Mouse (Mus musculus) hindbrain, embryonic 16.5 days (tissue): ENCODE measurements around the gene Chdh. TPM values are rescaled to one million over a fixed set of nuclear protein-coding genes. Genes with fewer than 3 reads are reported as not detected.
A peak's percentile ranks its signal among the peaks of the same experiment; 100 is the strongest.

Source experiments
- ATAC-seq: fragments of 200-750 bp; cut with Nextera tagmentation; 2 replicates; pipeline ENCODE4 v1.8.0; 2017; ENCODE audit warnings: moderate TSS enrichment, moderate library complexity
- H3K27ac ChIP-seq: fragments of 300-500 bp; sonication (generic); 2 replicates; pipeline ENCODE4 v1.5.1; 2014; ENCODE audit warnings: low read depth, mild to moderate bottlenecking, control low read depth, low read length, moderate library complexity
- H3K27me3 ChIP-seq: fragments of 300-500 bp; sonication (generic); replicated peaks from 2 replicates; pipeline ENCODE4 v1.6.1; 2014; ENCODE audit warnings: low read length; ENCODE audit not compliant: control insufficient read depth, insufficient read depth
- H3K36me3 ChIP-seq: fragments of 300-500 bp; sonication (generic); 2 replicates; pipeline ENCODE4 v1.6.1; 2014; ENCODE audit warnings: mild to moderate bottlenecking, low read length, moderate library complexity, mixed read lengths; ENCODE audit not compliant: control insufficient read depth, insufficient read depth
- H3K4me1 ChIP-seq: fragments of 300-500 bp; sonication (generic); 2 replicates; pipeline ENCODE4 v1.6.1; 2014; ENCODE audit warnings: low read depth, low read length; ENCODE audit not compliant: control insufficient read depth, insufficient read depth
- H3K4me2 ChIP-seq: fragments of 300-500 bp; sonication (generic); 2 replicates; pipeline ENCODE4 v1.6.1; 2014; ENCODE audit warnings: mild to moderate bottlenecking, low read length, control low read depth, moderate library complexity
- H3K4me3 ChIP-seq: fragments of 300-500 bp; sonication (generic); 2 replicates; pipeline ENCODE4 v1.5.1; 2014; ENCODE audit warnings: mild to moderate bottlenecking, low read length, control low read depth, moderate library complexity
- H3K9ac ChIP-seq: fragments of 300-500 bp; sonication (generic); 2 replicates; pipeline ENCODE4 v1.6.1; 2014; ENCODE audit warnings: low read depth, mild to moderate bottlenecking, control low read depth, low read length, moderate library complexity
- H3K9me3 ChIP-seq: fragments of 300-500 bp; sonication (generic); 2 replicates; pipeline ENCODE4 v1.6.1; 2014; ENCODE audit warnings: mild to moderate bottlenecking, low read length, moderate library complexity; ENCODE audit not compliant: control insufficient read depth
- WGBS: fragments of 180-500 bp; shearing (Covaris S2); extraction: QIAGEN DNeasy Blood & Tissue Kit; methylation state at CpG from one replicate; pipeline ENCODE4 v1.1.7; 2014; 5-methylcytosine and 5-hydroxymethylcytosine counted together
- polyA plus RNA-seq: library from polyadenylated mRNA; unstranded; fragments of >200 nt; fragmentation: Nextera tagmentation; extraction: Ambion mirVana; gene quantifications from 2 replicates; pipeline ENCODE4 v1.2.1, GENCODE M21; 2015

Gene Chdh
- polyA plus RNA-seq, 1 experiment from 2014 or later: 0.51 TPM

DNA sequence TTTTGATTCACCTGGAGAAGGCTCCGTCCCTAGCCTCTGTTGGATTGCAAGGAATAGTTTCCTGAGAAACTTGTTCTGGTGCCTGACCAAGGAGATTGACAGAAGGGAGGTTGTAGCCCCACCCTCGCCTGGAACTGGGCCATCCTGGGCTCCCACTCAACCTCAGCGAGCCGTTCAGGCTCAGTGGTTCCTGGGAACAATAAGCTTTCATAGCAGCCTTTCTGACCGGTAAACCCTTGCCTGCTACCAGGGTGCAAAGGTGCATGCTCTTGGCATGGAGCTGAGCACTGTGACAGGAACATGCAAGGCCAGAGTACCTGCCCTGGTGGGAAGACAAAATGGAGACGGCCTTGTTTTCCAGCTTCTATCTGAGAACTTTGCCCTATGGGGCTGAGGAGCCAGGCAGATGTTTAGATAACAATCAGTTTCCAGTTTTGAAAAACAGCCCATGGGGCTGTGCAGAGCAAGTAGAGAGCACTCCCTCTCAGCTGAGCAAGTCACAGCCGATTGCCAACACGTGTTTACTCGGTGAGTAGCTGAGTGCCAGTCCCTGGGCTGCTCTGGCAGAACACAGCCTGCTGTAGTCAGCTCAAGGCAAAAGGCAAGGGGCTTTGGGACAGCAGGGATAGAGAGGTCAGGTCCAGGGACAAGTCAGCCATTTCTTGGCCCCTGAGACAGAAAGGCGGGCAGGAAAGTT, 1.2 kb downstream of the Chdh start:
- H3K4me1 ChIP-seq: peaks cover 10% of the 10 kb centered on the region
- H3K27me3 ChIP-seq: no peaks in the 10 kb centered on the region
- WGBS: 58% methylated on average over 10 of the region's 10 CpGs
- H3K9ac ChIP-seq: no peak overlapping the region
- H3K4me3 ChIP-seq: no peak overlapping the region
- ATAC-seq: peak; percentile 27; the same call in 1 of the 2 replicates
- no peak overlapping the region for H3K27ac ChIP-seq
- no peaks in the 10 kb centered on the region for H3K9me3 ChIP-seq
- H3K4me2 ChIP-seq: no peak overlapping the region
- H3K36me3 ChIP-seq: no peaks in the 10 kb centered on the region

DNA sequence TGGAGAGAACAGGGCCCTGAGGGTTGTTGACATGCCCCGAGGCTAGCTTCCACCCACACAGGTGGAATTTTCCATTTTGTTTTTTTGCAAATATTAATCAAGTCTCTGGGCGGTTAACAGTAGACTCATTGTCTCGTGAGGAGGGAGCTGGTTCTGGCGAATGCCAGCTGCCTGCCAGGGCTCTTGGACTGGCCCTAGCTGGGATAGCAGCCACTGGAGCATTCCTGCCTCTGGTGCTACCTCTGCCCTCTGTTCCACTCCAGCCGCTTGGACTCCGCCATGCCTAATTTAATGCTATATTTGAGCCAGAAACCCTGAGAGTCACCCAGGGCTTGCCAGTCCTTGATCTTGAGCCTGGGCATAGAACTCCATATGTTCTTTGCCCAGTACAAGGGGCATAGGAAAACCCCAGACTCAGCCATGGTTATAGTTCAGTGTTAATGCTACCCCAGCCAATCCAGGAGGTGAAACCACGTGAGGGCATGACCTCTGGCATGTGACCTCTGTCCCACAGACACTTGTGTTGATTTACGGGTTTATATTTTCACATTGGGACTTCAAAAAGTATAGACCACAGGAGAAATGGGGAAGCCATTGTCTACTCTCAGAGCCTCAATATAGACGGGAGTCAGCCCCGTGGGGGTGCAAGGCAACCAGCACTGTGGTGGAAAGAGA, 3.2 kb downstream of the Chdh start:
- Histone ChIP-seq H3K4me1 (peaks cover 10% of the 10 kb centered on the region), H3K36me3 (no peaks in the 10 kb centered on the region), H3K27me3 (no peaks in the 10 kb centered on the region), H3K4me2 (no peak overlapping the region), H3K4me3 (no peak overlapping the region), H3K9me3 (no peaks in the 10 kb centered on the region), H3K27ac (no peak overlapping the region), H3K9ac (no peak overlapping the region)
- WGBS: 66% methylated on average over 10 of the region's 10 CpGs
- 0 out of 2 replicates have a peak, but pooled peaks have one; percentile 44 for ATAC-seq

DNA sequence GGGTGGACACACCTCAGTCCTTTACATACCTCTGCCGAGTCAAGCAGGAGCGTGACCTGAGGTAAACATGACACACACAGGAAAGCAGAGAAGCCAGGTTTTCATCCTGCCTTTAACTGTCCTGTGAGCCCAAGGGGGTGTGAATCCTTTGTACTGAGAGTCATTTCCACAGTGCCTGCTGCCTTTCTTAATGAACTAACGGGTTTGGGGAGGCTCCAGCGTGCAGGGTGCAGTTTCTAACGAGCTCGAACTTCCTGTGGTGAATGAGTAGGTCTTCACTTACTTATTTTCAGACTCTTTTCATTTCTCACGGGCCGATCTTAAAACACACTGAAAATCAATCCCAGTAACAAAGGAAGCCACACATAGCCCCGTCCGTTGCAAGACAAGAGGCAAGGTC, 5.7 kb downstream of the Chdh start:
- no peak overlapping the region for H3K4me3 ChIP-seq
- H3K27ac ChIP-seq: no peak overlapping the region
- H3K4me1 ChIP-seq: peaks cover 2% of the 10 kb centered on the region; the same call in 1 of the 2 replicates
- no peak for ATAC-seq
- H3K27me3 ChIP-seq: no peaks in the 10 kb centered on the region
- no peak overlapping the region for H3K4me2 ChIP-seq
- no peaks in the 10 kb centered on the region for H3K9me3 ChIP-seq
- 70% methylated on average over 10 of the region's 10 CpGs for whole genome bisulfite sequencing
- H3K9ac ChIP-seq: no peak overlapping the region
- no peaks in the 10 kb centered on the region for H3K36me3 ChIP-seq

DNA sequence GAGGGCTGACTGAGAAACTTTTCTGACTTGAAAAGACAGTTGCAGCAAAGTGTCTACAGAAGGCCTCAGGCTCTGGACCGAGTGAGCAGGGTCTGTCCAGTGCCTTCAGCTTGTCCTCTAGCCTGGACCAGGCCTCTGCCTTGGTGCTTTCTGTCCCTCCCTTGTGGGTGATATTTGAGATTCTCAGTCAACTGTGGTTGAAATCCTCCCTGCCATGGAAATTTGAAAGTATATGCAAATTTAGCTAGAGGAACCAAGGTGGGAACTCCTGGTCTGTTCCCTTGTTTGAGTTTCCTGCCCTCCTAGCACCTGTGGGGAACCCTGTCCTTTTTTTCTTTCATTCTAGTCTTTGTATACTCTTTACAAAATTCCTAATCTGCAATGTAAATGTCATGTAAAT, 6.2 kb downstream of the Chdh start:
- Histone ChIP-seq H3K9me3 (no peaks in the 10 kb centered on the region), H3K4me3 (no peak overlapping the region), H3K4me1 (peaks cover 1% of the 10 kb centered on the region; the same call in 1 of the 2 replicates), H3K36me3 (no peaks in the 10 kb centered on the region), H3K4me2 (no peak overlapping the region), H3K9ac (no peak overlapping the region), H3K27me3 (no peaks in the 10 kb centered on the region), H3K27ac (no peak overlapping the region)
- no peak for ATAC-seq
- 72% methylated on average over 1 of the region's 1 CpGs for WGBS

- Histone ChIP-seq H3K27me3 (no peaks in the 10 kb centered on the region), H3K4me1 (no peaks in the 10 kb centered on the region), H3K9ac (no peak overlapping the region), H3K27ac (no peak overlapping the region), H3K4me2 (no peak overlapping the region), H3K36me3 (no peaks in the 10 kb centered on the region), H3K4me3 (no peak overlapping the region), H3K9me3 (no peaks in the 10 kb centered on the region)
- 90% methylated on average over 5 of the region's 5 CpGs for WGBS
- no peak for ATAC-seq
Measured at GRCm38 (mm10) chr14:30016666-30017065, 7.8 kb downstream of the Chdh start.

DNA sequence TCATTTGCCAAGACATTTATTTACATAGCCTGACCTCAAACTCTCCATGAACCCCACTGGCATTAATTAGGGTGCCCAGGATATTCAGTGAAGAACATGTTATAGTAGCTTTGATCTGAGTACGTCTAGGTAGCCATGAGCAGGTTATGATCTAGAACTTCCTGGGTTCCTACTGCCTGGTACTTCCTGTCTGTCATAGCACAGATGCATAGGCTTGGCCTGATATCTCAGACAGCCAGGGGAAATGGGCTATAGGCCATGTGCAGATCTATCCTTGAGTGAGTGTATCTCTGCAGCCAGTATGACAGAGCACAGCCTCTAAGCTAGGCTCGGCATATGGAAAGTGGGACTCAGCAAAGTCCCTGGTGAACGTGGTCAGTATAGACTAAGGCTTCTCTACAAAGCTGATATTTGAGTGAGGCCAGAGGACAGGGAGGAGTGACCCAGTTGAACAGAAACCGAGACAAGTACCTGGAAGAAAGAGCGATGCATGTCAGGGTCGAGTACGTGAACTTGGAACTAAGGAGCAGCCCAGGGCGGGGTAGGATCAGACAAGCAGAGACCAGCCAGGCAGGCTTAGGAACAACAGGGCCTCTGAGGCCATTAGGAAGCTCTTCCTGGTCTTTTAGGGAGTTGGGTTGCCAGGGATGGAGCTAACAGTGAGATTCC, 9.1 kb downstream of the Chdh start:
- no peak for ATAC-seq
- no peak overlapping the region for H3K4me2 ChIP-seq
- WGBS: 91% methylated on average over 8 of the region's 8 CpGs

DNA sequence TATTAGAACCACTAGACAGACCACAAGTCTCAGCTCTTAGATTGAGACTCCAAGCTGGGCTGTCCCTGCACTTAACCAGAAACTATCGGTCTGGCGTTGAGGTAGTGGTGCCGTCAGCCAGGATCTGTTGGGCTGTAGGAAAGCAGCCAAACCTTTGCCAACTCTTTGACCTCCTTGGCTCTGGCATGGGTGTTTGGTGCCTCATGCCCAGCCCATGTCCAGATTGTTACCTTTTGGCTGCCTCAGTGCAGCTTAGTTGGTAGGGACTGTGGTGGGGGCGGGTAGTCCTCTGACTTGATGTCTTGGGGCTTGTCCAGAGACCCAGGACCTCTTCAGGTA, 9.6 kb downstream of the Chdh start:
- ATAC-seq: no peak
- no peak overlapping the region for H3K9ac ChIP-seq
- 89% methylated on average over 4 of the region's 4 CpGs for WGBS
- no peak overlapping the region for H3K27ac ChIP-seq
- no peaks in the 10 kb centered on the region for H3K9me3 ChIP-seq
- no peak overlapping the region for H3K4me2 ChIP-seq
- H3K27me3 ChIP-seq: no peaks in the 10 kb centered on the region
- no peaks in the 10 kb centered on the region for H3K4me1 ChIP-seq
- no peak overlapping the region for H3K4me3 ChIP-seq
- no peaks in the 10 kb centered on the region for H3K36me3 ChIP-seq

More for the DNA sequence above, 9.1 kb downstream of the Chdh start:
- Histone ChIP-seq H3K27ac (no peak overlapping the region), H3K9ac (no peak overlapping the region), H3K36me3 (no peaks in the 10 kb centered on the region), H3K4me3 (no peak overlapping the region), H3K9me3 (no peaks in the 10 kb centered on the region), H3K27me3 (no peaks in the 10 kb centered on the region), H3K4me1 (no peaks in the 10 kb centered on the region)

DNA sequence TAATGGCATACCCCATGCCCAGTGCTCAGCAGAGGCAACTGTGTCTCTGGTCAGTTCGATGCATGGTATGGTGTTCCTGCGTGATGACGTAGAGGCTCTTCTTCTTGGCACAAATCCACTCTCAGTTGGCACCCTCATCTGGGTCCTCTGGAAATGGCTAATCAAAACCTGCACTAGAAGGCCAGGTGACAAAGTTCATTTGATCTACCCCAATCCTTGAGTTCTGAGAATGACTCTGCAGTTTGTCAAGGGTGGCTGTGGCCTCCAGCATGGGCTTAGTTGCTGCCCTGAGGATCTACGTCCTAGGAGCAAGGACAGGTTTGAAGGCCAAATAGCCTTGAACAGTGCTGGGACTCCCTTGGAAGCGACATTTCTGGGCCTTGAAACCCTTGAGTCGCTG, 10.0 kb downstream of the Chdh start:
- no peak for ATAC-seq
- 85% methylated on average over 6 of the region's 6 CpGs for WGBS
- Histone ChIP-seq H3K4me2 (no peak overlapping the region), H3K4me3 (no peak overlapping the region), H3K9ac (no peak overlapping the region), H3K9me3 (no peaks in the 10 kb centered on the region), H3K4me1 (no peaks in the 10 kb centered on the region), H3K27ac (no peak overlapping the region), H3K27me3 (no peaks in the 10 kb centered on the region), H3K36me3 (no peaks in the 10 kb centered on the region)

- 92% methylated on average over 8 of the region's 8 CpGs for WGBS
- H3K27me3 ChIP-seq: no peaks in the 10 kb centered on the region
- no peaks in the 10 kb centered on the region for H3K4me1 ChIP-seq
- no peak overlapping the region for H3K4me3 ChIP-seq
- no peak overlapping the region for H3K27ac ChIP-seq
- no peak for ATAC-seq
- no peak overlapping the region for H3K4me2 ChIP-seq
- H3K9me3 ChIP-seq: no peaks in the 10 kb centered on the region
- no peak overlapping the region for H3K9ac ChIP-seq
- no peaks in the 10 kb centered on the region for H3K36me3 ChIP-seq
Measured at GRCm38 (mm10) chr14:30019375-30019774, 10.6 kb downstream of the Chdh start.
